Comparison of ENCODE assay signal across 8 mouse cellular contexts in the genomic region with DNA sequence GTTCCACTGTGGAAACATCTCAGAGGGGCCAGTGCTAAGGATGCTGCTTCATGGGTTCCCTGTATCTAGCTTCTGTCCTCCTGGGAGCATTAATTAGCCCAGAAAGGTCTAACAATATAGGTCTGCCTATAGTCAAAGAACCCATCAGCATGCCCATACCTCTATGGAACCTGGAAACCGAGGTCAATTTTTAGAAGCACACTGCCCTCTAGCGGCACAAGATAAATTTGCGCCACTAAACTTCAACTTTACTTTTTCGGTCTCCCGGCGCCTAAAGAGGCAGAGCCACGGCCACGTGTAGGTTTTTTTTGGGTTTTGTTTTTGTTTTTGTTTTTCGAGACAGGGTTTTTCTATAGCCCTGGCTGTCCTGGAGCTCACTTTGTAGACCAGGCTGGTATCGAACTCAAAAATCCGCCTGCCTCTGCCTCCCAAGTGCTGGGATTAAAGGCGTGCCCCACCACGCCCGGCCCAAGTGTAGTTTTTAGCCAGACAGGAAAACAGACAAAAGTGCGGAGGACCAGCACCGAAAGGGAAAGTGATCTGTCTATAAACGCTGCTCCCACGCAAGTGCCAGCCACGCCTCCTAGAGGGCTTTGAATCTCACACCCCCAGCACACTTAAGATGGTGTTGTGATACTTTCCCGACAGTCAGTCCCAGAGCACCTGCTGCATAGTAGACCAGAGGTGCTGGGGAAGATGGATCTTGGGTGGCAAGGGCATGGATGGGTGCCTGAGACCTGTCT. TPM values are rescaled to one million over a fixed set of nuclear protein-coding genes. Genes with fewer than 3 reads are reported as not detected.
A peak's percentile ranks its signal among the peaks of the same experiment; 100 is the strongest.
DNase-seq lines count a peak whose midpoint lies in the region; ATAC-seq and TF ChIP-seq lines count a peak whose summit lies in the region.

No protein-coding gene starts in this region.

- peaks cover 23% of the 10 kb centered on the region for H3K27me3 ChIP-seq in G1E (ENCODE audit: insufficient read depth, low read length)
- H3K27me3 ChIP-seq in forebrain, embryonic 10.5 days (ENCODE audit: poor library complexity, severe bottlenecking): peaks cover 98% of the 10 kb centered on the region
- H3K27me3 ChIP-seq in hindbrain, embryonic 10.5 days (ENCODE audit: insufficient read depth, poor library complexity, severe bottlenecking): peaks cover 86% of the 10 kb centered on the region

- peak overlapping the region; percentile 72 for H3K4me3 ChIP-seq in G1E (ENCODE audit: low read depth, low read length)
- H3K4me3 ChIP-seq in forebrain, embryonic 10.5 days: peak overlapping the region; percentile 63
- peak overlapping the region; percentile 62 for H3K4me3 ChIP-seq in hindbrain, embryonic 10.5 days

- H3K27ac ChIP-seq in forebrain, embryonic 10.5 days: no peak overlapping the region
- H3K27ac ChIP-seq in hindbrain, embryonic 10.5 days: no peak overlapping the region

- peak; percentile 37 for DNase-seq in G1E (ENCODE audit: low spot score)
- DNase-seq in c-Kit-negative CD71-positive TER-119-positive erythroid progenitor cells, embryonic 14.5 days (ENCODE audit: low read depth, low spot score): peak; percentile 44
- peak; percentile 74 for DNase-seq in forebrain, embryonic 10.5 days (ENCODE audit: extremely low spot score, low spot score)
- DNase-seq in hindbrain, embryonic 10.5 days (ENCODE audit: low spot score): peak; percentile 74
- DNase-seq in layer of hippocampus, postnatal 36 days: peak; percentile 22 to 59
- DNase-seq in lung, postnatal 25 days (ENCODE audit: low spot score): peak; percentile 56
- peak; percentile 80 for DNase-seq in retina, postnatal 1 day
- peak; percentile 40 to 52 for DNase-seq in thymus, postnatal 36 days

- no peaks in the 10 kb centered on the region for H3K9me3 ChIP-seq in G1E (replicated peaks)
- H3K9me3 ChIP-seq in forebrain, embryonic 10.5 days: no peaks in the 10 kb centered on the region
- H3K9me3 ChIP-seq in hindbrain, embryonic 10.5 days: no peaks in the 10 kb centered on the region

- peaks cover 16% of the 10 kb centered on the region for H3K4me1 ChIP-seq in G1E (ENCODE audit: insufficient read depth, low read depth, low read length)
- H3K4me1 ChIP-seq in forebrain, embryonic 10.5 days: peaks cover 22% of the 10 kb centered on the region
- peaks cover 11% of the 10 kb centered on the region for H3K4me1 ChIP-seq in hindbrain, embryonic 10.5 days (replicated peaks)

- peak; percentile 28; the same call in 1 of the 2 replicates for ATAC-seq in G1E (ENCODE audit: extremely low read depth, insufficient number of reproducible peaks, low FRiP score, poor library complexity, severe bottlenecking)

- H3K36me3 ChIP-seq in G1E (replicated peaks): no peaks in the 10 kb centered on the region
- no peaks in the 10 kb centered on the region for H3K36me3 ChIP-seq in forebrain, embryonic 10.5 days (replicated peaks)
- H3K36me3 ChIP-seq in hindbrain, embryonic 10.5 days: no peaks in the 10 kb centered on the region

- 4% methylated on average over 20 of the region's 20 CpGs for WGBS in forebrain, embryonic 10.5 days
- 4% methylated on average over 20 of the region's 20 CpGs for WGBS in hindbrain, embryonic 10.5 days

- peak; percentile 7; the same call in 1 of the 2 replicates for TF ChIP-seq CTCF in G1E (IDR thresholded peaks at IDR 0.05; ENCODE audit: low read depth, low read length)

RNA-seq across cellular contexts. Expression of gene Cfap77, which starts 0.9 kb away (rescaled TPM):
- total RNA-seq in G1E (2014; fragmentation: Nextera tagmentation): 1.9 and 2.2 TPM in 2 replicates
- 0.29 and 0.55 TPM in 2 replicates for total RNA-seq in G1E (2017)
- 0.73 and 0.79 TPM in 2 replicates for polyA plus RNA-seq in G1E (2012)
- 0.67 and 0.74 TPM in 2 replicates for polyA plus RNA-seq in forebrain, embryonic 10.5 days (2016; fragmentation: Nextera tagmentation; extraction: Ambion mirVana)
- polyA plus RNA-seq in hindbrain, embryonic 10.5 days (2016; fragmentation: Nextera tagmentation; extraction: Ambion mirVana): 0.51 and 0.61 TPM in 2 replicates
- total RNA-seq in layer of hippocampus, postnatal 36 days (2021): under 1 TPM; 0.32 to 0.78 TPM

RNA-seq across cellular contexts. Expression of gene Ttf1, which starts 6.1 kb away (rescaled TPM):
- total RNA-seq in G1E (2014; fragmentation: Nextera tagmentation) (21.5 and 27.6 TPM in 2 replicates), G1E (2017) (31.8 and 39.2 TPM in 2 replicates)
- 5.6 and 7.8 TPM in 2 replicates for polyA plus RNA-seq in G1E (2012)
- 11.4 and 13.6 TPM in 2 replicates for polyA plus RNA-seq in forebrain, embryonic 10.5 days (2016; fragmentation: Nextera tagmentation; extraction: Ambion mirVana)
- 10.2 and 12.2 TPM in 2 replicates for polyA plus RNA-seq in hindbrain, embryonic 10.5 days (2016; fragmentation: Nextera tagmentation; extraction: Ambion mirVana)
- total RNA-seq in layer of hippocampus, postnatal 36 days (2021): 10 to 100 TPM; 12.6 to 13.9 TPM
